Mouse (Mus musculus) neural tube, embryonic 14.5 days (tissue): Measurements from ENCODE around the gene Gtf2a2. TPM values are rescaled to one million over a fixed set of nuclear protein-coding genes. Genes with fewer than 3 reads are reported as not detected.

ENCODE experiments used
- ATAC-seq: fragments of 200-750 bp; cut with Nextera tagmentation; 2 replicates; pipeline ENCODE4 v1.8.0; 2017; ENCODE audit warnings: low read depth, mild to moderate bottlenecking, moderate TSS enrichment, moderate library complexity
- H3K27ac ChIP-seq: fragments of 300-500 bp; sonication (generic); 2 replicates; pipeline ENCODE4 v1.5.1; 2014; ENCODE audit warnings: low read depth, mild to moderate bottlenecking, control low read depth, low read length, moderate library complexity, mixed read lengths
- H3K27me3 ChIP-seq: fragments of 300-500 bp; sonication (generic); 2 replicates; pipeline ENCODE4 v1.6.1; 2014; ENCODE audit warnings: low read length; ENCODE audit not compliant: control insufficient read depth, insufficient read depth
- H3K36me3 ChIP-seq: fragments of 300-500 bp; sonication (generic); 2 replicates; pipeline ENCODE4 v1.6.1; 2014; ENCODE audit warnings: low read length, mixed read lengths; ENCODE audit not compliant: control insufficient read depth, insufficient read depth
- H3K4me1 ChIP-seq: fragments of 300-500 bp; sonication (generic); 2 replicates; pipeline ENCODE4 v1.6.1; 2014; ENCODE audit warnings: low read length; ENCODE audit not compliant: control insufficient read depth, insufficient read depth
- H3K4me2 ChIP-seq: fragments of 300-500 bp; sonication (generic); 2 replicates; pipeline ENCODE4 v1.6.1; 2014; ENCODE audit warnings: mild to moderate bottlenecking, low read depth, low read length, control low read depth
- H3K4me3 ChIP-seq: fragments of 300-500 bp; sonication (generic); 2 replicates; pipeline ENCODE4 v1.5.1; 2014; ENCODE audit warnings: low read depth, low read length, control low read depth, mixed read lengths
- H3K9ac ChIP-seq: fragments of 300-500 bp; sonication (generic); replicated peaks from 2 replicates; pipeline ENCODE4 v1.6.1; 2014; ENCODE audit warnings: low read depth, mild to moderate bottlenecking, control low read depth, low read length, mixed read lengths
- H3K9me3 ChIP-seq: fragments of 300-500 bp; sonication (generic); 2 replicates; pipeline ENCODE4 v1.6.1; 2016; ENCODE audit warnings: low read length; ENCODE audit not compliant: control insufficient read depth
- WGBS: fragments of 180-500 bp; shearing (Covaris S2); extraction: QIAGEN DNeasy Blood & Tissue Kit; methylation state at CpG from one replicate; pipeline ENCODE4 v1.1.7; 2014; 5-methylcytosine and 5-hydroxymethylcytosine counted together
- polyA plus RNA-seq: library from polyadenylated mRNA; unstranded; fragments of >200 nt; fragmentation: Nextera tagmentation; extraction: Ambion mirVana; gene quantifications from 2 replicates; pipeline ENCODE4 v1.2.1, GENCODE M21; 2014

Gene Gtf2a2
- polyA plus RNA-seq, 1 experiment from 2014 or later = 238 TPM

GRCm38 (mm10) chr9:70067497-70067896, 55.1 kb downstream of the Gtf2a2 start:
- H3K4me3 ChIP-seq = no peak overlapping the region
- no peaks in the 10 kb centered on the region for H3K4me1 ChIP-seq
- H3K4me2 ChIP-seq = no peak overlapping the region
- H3K36me3 ChIP-seq = no peaks in the 10 kb centered on the region
- H3K9ac ChIP-seq = no peak overlapping the region
- no peaks in the 10 kb centered on the region for H3K27me3 ChIP-seq
- H3K27ac ChIP-seq = no peak overlapping the region
- H3K9me3 ChIP-seq = no peaks in the 10 kb centered on the region
- no peak for ATAC-seq
- WGBS = 95% methylated on average over 3 of the region's 3 CpGs

DNA sequence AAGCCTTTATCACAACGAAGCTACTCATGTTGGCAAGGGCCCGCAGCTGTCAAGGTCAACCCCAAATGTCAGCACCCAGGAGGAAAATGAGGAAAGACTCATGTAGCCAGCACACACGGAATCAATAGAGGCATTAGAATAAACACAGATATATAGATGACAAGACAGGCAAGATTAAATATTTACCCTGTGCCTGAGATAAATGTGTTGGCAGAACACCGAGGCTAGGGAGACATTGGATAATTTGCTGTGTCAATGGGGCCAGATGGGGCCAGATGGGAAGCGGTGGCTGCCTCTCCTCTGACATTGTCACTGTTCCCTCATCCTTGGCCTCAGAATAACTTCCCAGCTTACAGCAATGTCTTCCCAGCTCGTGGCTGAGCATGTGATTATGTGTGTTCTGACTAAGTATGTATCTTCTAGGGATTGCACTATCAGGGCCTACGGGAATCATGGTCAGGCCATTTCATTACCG, 57.6 kb downstream of the Gtf2a2 start:
- Histone ChIP-seq H3K27ac (no peak overlapping the region), H3K4me2 (no peak overlapping the region), H3K4me1 (no peaks in the 10 kb centered on the region), H3K27me3 (no peaks in the 10 kb centered on the region), H3K9ac (no peak overlapping the region), H3K4me3 (no peak overlapping the region), H3K36me3 (no peaks in the 10 kb centered on the region), H3K9me3 (no peaks in the 10 kb centered on the region)
- ATAC-seq = no peak
- whole genome bisulfite sequencing = 51% methylated on average over 8 of the region's 8 CpGs

DNA sequence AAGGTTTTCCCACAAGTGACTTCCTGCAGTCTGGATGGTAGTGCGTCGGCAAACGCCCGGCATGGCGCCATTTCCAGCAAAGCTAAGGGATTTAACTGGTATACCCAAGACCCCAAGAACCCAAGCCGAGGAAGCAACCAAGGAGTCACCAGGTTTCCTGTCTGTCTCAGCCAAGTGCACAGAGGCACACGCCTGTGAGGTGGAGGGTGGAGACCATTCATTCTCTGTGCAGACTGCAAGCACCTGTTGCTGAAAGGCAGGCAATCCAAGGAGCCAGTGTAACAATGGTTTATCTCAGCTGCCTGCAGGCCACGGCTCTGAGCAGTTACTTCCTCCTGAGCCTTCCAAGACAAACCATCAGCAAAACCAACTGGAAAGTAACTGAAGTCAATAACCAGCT, 60.0 kb downstream of the Gtf2a2 start:
- no peak for ATAC-seq
- WGBS = 88% methylated on average over 8 of the region's 8 CpGs
- Histone ChIP-seq H3K4me3 (no peak overlapping the region), H3K9me3 (no peaks in the 10 kb centered on the region), H3K27ac (no peak overlapping the region), H3K4me1 (no peaks in the 10 kb centered on the region), H3K9ac (no peak overlapping the region), H3K27me3 (no peaks in the 10 kb centered on the region), H3K4me2 (no peak overlapping the region), H3K36me3 (no peaks in the 10 kb centered on the region)

Other genes starting within 250 kb of the Gtf2a2 start
- 57.4 and 75.1 TPM in 2 replicates for gene Bnip2, start 23.1 kb upstream of the Gtf2a2 start, polyA plus RNA-seq
- gene Gcnt3, start 25.5 kb downstream of the Gtf2a2 start, polyA plus RNA-seq = not detected in 2 replicates
- 7.9 and 8.7 TPM in 2 replicates for gene Fam81a, start 130.0 kb downstream of the Gtf2a2 start, polyA plus RNA-seq
- gene Myo1e, start 194.8 kb downstream of the Gtf2a2 start, polyA plus RNA-seq = 3.6 and 6.4 TPM in 2 replicates